Mouse (Mus musculus) neural tube, postnatal 0 days (tissue): ENCODE data around the gene Serpinb3c. TPM values are rescaled to one million over a fixed set of nuclear protein-coding genes. Genes with fewer than 3 reads are reported as not detected.

ENCODE experiments used
- polyA plus RNA-seq: library from polyadenylated mRNA; unstranded; fragments of >200 nt; fragmentation: Nextera tagmentation; extraction: Ambion mirVana; gene quantifications from 2 replicates; pipeline ENCODE4 v1.2.1, GENCODE M21; 2015

The Serpinb3c gene
- polyA plus RNA-seq, result not detected in 2 replicates

DNA sequence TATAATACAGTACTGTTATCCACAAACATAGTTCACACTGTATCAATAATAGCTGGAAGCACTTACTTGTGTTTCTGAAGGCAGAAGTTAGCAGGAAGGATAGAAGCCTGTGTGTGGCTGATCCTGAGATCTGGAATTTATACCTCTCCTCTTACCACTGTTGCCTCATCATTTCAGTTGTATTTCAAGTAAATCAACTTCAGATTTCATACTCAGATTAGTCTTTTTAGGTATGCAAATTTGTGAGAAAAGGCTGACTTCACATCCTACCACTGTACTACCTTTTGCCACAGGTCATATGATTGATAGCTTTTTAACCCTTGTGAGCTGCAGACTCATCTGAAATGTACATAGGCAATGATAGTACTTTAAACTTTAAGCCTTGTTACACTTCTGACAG, at the start of gene Serpinb3c, which contains the start of gene Serpinb3b:
Gene Serpinb3c (minus strand): TSS at position 111 of the 400 bp plus-strand sequence.
Gene Serpinb3b (minus strand): TSS at position 101 of the 400 bp plus-strand sequence.

Other genes with a start within 250 kb of the Serpinb3c start
- gene Serpinb3a, start 226.1 kb downstream of the Serpinb3c start, polyA plus RNA-seq, result not detected in 2 replicates
- not detected in 2 replicates for gene Serpinb3d, start 194.9 kb downstream of the Serpinb3c start, polyA plus RNA-seq
- gene Serpinb3b, start within 50 bp of the Serpinb3c start, polyA plus RNA-seq, result not detected in 2 replicates
- gene Serpinb11, start 82.8 kb upstream of the Serpinb3c start, polyA plus RNA-seq, result not detected in 2 replicates
- gene Serpinb7, start 121.3 kb upstream of the Serpinb3c start, polyA plus RNA-seq, result 0.43 and 0.44 TPM in 2 replicates
- gene Serpinb2, start 233.1 kb upstream of the Serpinb3c start, polyA plus RNA-seq, result not detected in 2 replicates